Mouse (Mus musculus) stomach, postnatal 0 days (tissue): ENCODE results near the gene 1700109H08Rik.

Experiments
- CTCF ChIP-seq: IDR thresholded peaks from 2 replicates; pipeline ENCODE4 v1.5.1; 2016; ENCODE audit warnings: antibody characterized with exemption, low read depth, mild to moderate bottlenecking, moderate library complexity
- EP300 ChIP-seq: optimal IDR thresholded peaks from 2 replicates; pipeline ENCODE3; 2016; ENCODE audit warnings: antibody characterized with exemption

- peak; percentile 61 for TF ChIP-seq CTCF
- no peak for TF ChIP-seq EP300
These were observed 24.5 kb downstream of the 1700109H08Rik start, which contains the start of gene Pex1 for GRCm38 (mm10) chr5:3595693-3596398.
